9 mouse cellular contexts compared by ENCODE assay signal in the genomic region with DNA sequence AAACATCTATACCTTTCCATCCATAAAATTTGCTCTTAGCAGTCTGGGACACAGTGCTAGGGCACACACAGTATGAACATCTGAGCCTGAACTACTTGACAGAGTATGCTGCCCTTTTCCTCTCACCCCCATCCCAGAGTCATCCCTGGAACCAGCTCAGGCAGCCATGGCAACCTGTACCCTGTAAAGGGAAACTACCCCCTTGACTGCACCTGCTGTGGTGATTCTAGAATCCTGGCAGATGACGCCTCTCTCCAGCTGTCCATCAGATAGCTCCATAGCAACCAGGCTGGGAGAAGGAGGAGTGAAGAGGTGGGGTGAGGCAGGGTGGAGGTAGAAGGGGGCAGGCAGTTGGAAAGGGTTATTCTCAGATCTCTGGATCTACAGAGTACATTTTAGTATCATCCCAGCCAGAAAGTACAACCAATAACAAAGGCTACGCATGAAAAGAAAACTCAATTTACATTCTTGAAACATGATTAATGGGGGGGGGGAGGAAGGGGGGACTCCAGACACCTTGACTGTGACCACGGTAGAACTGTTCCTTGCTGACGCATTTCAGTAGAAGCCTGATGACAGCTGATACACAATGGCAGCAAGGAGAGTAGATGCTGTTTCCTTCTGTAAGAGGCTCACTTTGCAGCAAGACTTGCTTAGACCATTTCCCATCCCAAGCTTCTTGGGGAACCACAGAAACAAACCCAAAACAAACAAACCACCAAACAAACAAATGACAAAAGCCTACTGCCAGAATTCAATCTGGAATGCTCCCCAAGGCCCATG.
A peak's percentile ranks its signal among the peaks of the same experiment; 100 is the strongest.
DNase-seq lines count a peak whose midpoint lies in the region; ATAC-seq and TF ChIP-seq lines count a peak whose summit lies in the region.
"Had no signal": no experiment of that assay in that cellular context is flagged by ENCODE, and none has a peak within 500 bp of the region (broad histone marks: within the 10 kb centered on the region; RNA-seq: fewer than 3 reads in every experiment).

No protein-coding gene starts in this region.

- no peak for TF ChIP-seq CTCF in intestine, postnatal 0 days (IDR thresholded peaks at IDR 0.05; ENCODE audit: low read depth)

- 46% methylated on average over 4 of the region's 4 CpGs for WGBS in intestine, embryonic 15.5 days
- 52% methylated on average over 4 of the region's 4 CpGs for WGBS in intestine, postnatal 0 days
- 60% methylated on average over 4 of the region's 4 CpGs for WGBS in embryonic facial prominence, embryonic 11.5 days
- 26% methylated on average over 4 of the region's 4 CpGs for WGBS in hindbrain, embryonic 15.5 days
- 44% methylated on average over 4 of the region's 4 CpGs for WGBS in neural tube, embryonic 13.5 days

- no peak overlapping the region for H3K4me3 ChIP-seq in intestine, embryonic 15.5 days (replicated peaks)
- no peak overlapping the region for H3K4me3 ChIP-seq in intestine, postnatal 0 days (ENCODE audit: low read depth, low read length)
- no peak overlapping the region for H3K4me3 ChIP-seq in embryonic facial prominence, embryonic 11.5 days (ENCODE audit: low read depth, low read length)
- no peak overlapping the region for H3K4me3 ChIP-seq in hindbrain, embryonic 15.5 days
- H3K4me3 ChIP-seq in neural tube, embryonic 13.5 days, result no peak overlapping the region

- H3K9me3 ChIP-seq in intestine, embryonic 15.5 days, result no peaks in the 10 kb centered on the region
- H3K9me3 ChIP-seq in intestine, postnatal 0 days (ENCODE audit: control insufficient read depth), result no peaks in the 10 kb centered on the region
- no peaks in the 10 kb centered on the region for H3K9me3 ChIP-seq in embryonic facial prominence, embryonic 11.5 days (replicated peaks; ENCODE audit: control insufficient read depth, low read length)
- H3K9me3 ChIP-seq in hindbrain, embryonic 15.5 days, result no peaks in the 10 kb centered on the region
- H3K9me3 ChIP-seq in neural tube, embryonic 13.5 days, result no peaks in the 10 kb centered on the region

- no peaks in the 10 kb centered on the region for H3K4me1 ChIP-seq in intestine, embryonic 15.5 days (replicated peaks)
- no peaks in the 10 kb centered on the region for H3K4me1 ChIP-seq in intestine, postnatal 0 days (replicated peaks; ENCODE audit: control insufficient read depth, insufficient read depth, low read length)
- H3K4me1 ChIP-seq in embryonic facial prominence, embryonic 11.5 days (ENCODE audit: control insufficient read depth, insufficient read depth, low read length), result no peaks in the 10 kb centered on the region
- peaks cover 4% of the 10 kb centered on the region; the same call in 1 of the 2 replicates for H3K4me1 ChIP-seq in hindbrain, embryonic 15.5 days (replicated peaks)
- peaks cover 8% of the 10 kb centered on the region for H3K4me1 ChIP-seq in neural tube, embryonic 13.5 days (replicated peaks)

- H3K9ac ChIP-seq in intestine, embryonic 15.5 days, result no peak overlapping the region
- H3K9ac ChIP-seq in intestine, postnatal 0 days (ENCODE audit: low read depth, low read length), result no peak overlapping the region
- H3K9ac ChIP-seq in embryonic facial prominence, embryonic 11.5 days (replicated peaks; ENCODE audit: low read length), result no peak overlapping the region
- H3K9ac ChIP-seq in hindbrain, embryonic 15.5 days, result no peak overlapping the region
- no peak overlapping the region for H3K9ac ChIP-seq in neural tube, embryonic 13.5 days

- DNase-seq in embryonic facial prominence, embryonic 11.5 days (ENCODE audit: low spot score), result peak; percentile 11
- DNase-seq in T-cell, adult 2 months (ENCODE audit: low spot score), result no peak
- no peak for DNase-seq in kidney, adult 8-10 months
- no peak for DNase-seq in urinary bladder, postnatal 4 days (ENCODE audit: low spot score in 2 of 2)
- DNase-seq: cerebellum, adult 9-11 months had no signal

- no peaks in the 10 kb centered on the region for H3K36me3 ChIP-seq in intestine, embryonic 15.5 days
- H3K36me3 ChIP-seq in intestine, postnatal 0 days (ENCODE audit: control insufficient read depth, insufficient read depth), result no peaks in the 10 kb centered on the region
- no peaks in the 10 kb centered on the region for H3K36me3 ChIP-seq in embryonic facial prominence, embryonic 11.5 days (replicated peaks; ENCODE audit: control insufficient read depth, insufficient read depth, low read depth, low read length)
- no peaks in the 10 kb centered on the region for H3K36me3 ChIP-seq in hindbrain, embryonic 15.5 days
- H3K36me3 ChIP-seq in neural tube, embryonic 13.5 days, result no peaks in the 10 kb centered on the region

- no peak overlapping the region for H3K27ac ChIP-seq in intestine, embryonic 15.5 days
- H3K27ac ChIP-seq in intestine, postnatal 0 days (ENCODE audit: low read depth, low read length), result no peak overlapping the region
- H3K27ac ChIP-seq in embryonic facial prominence, embryonic 11.5 days (replicated peaks; ENCODE audit: low read depth, low read length), result no peak overlapping the region
- H3K27ac ChIP-seq in hindbrain, embryonic 15.5 days (replicated peaks), result no peak overlapping the region
- H3K27ac ChIP-seq in neural tube, embryonic 13.5 days (replicated peaks), result no peak overlapping the region

- peak; percentile 25; the same call in 1 of the 2 replicates for ATAC-seq in intestine, embryonic 15.5 days
- ATAC-seq in intestine, postnatal 0 days, result no peak
- ATAC-seq in embryonic facial prominence, embryonic 11.5 days (replicated peaks; ENCODE audit: insufficient number of reproducible peaks, low FRiP score, low TSS enrichment, low read depth), result peak; percentile 52; the same call in 1 of the 2 replicates
- peak; percentile 87 for ATAC-seq in hindbrain, embryonic 15.5 days (ENCODE audit: low FRiP score, low read depth)
- ATAC-seq in neural tube, embryonic 13.5 days (ENCODE audit: low read depth), result peak; percentile 89

- H3K27me3 ChIP-seq in intestine, embryonic 15.5 days (replicated peaks), result no peaks in the 10 kb centered on the region
- no peaks in the 10 kb centered on the region for H3K27me3 ChIP-seq in intestine, postnatal 0 days (replicated peaks; ENCODE audit: control insufficient read depth, insufficient read depth, low read length)
- H3K27me3 ChIP-seq in embryonic facial prominence, embryonic 11.5 days (ENCODE audit: control insufficient read depth, insufficient read depth, low read length), result no peaks in the 10 kb centered on the region
- H3K27me3 ChIP-seq in hindbrain, embryonic 15.5 days, result no peaks in the 10 kb centered on the region
- no peaks in the 10 kb centered on the region for H3K27me3 ChIP-seq in neural tube, embryonic 13.5 days

- no peak overlapping the region for H3K4me2 ChIP-seq in intestine, embryonic 15.5 days (replicated peaks)
- no peak overlapping the region for H3K4me2 ChIP-seq in intestine, postnatal 0 days (replicated peaks; ENCODE audit: low read depth)
- no peak overlapping the region for H3K4me2 ChIP-seq in embryonic facial prominence, embryonic 11.5 days (ENCODE audit: low read depth, low read length)
- no peak overlapping the region for H3K4me2 ChIP-seq in hindbrain, embryonic 15.5 days
- H3K4me2 ChIP-seq in neural tube, embryonic 13.5 days, result no peak overlapping the region
